12 mouse cellular contexts compared by ENCODE assay signal in genomic region chr12:15731261-15731660, GRCm38 (mm10).
DNase-seq lines count a peak whose midpoint lies in the region; ATAC-seq and TF ChIP-seq lines count a peak whose summit lies in the region.
"Had no signal": no experiment of that assay in that cellular context is flagged by ENCODE, and none has a peak within 500 bp of the region (broad histone marks: within the 10 kb centered on the region; RNA-seq: fewer than 3 reads in every experiment).

No protein-coding gene starts in this region.

- no peak for ATAC-seq in hindbrain, embryonic 12.5 days (ENCODE audit: low FRiP score)
- ATAC-seq in hindbrain, postnatal 0 days, result peak; percentile 95
- no peak for ATAC-seq in megakaryocyte-erythroid progenitor cell, adult 5-6 weeks (replicated peaks; ENCODE audit: low FRiP score, low TSS enrichment, poor library complexity, severe bottlenecking)
- ATAC-seq: inflammation-experienced regulatory T-cells, adult 6 months; Patski had no signal

- no peaks in the 10 kb centered on the region for H3K9me3 ChIP-seq in hindbrain, embryonic 10.5 days
- no peaks in the 10 kb centered on the region for H3K9me3 ChIP-seq in hindbrain, embryonic 12.5 days (replicated peaks)
- no peaks in the 10 kb centered on the region for H3K9me3 ChIP-seq in hindbrain, postnatal 0 days (ENCODE audit: low read length)
- H3K9me3 ChIP-seq: embryonic facial prominence, embryonic 12.5 days had no signal

- H3K4me2 ChIP-seq in hindbrain, embryonic 12.5 days (replicated peaks), result no peak overlapping the region
- H3K4me2 ChIP-seq in hindbrain, postnatal 0 days (ENCODE audit: low read depth, low read length), result no peak overlapping the region
- H3K4me2 ChIP-seq: embryonic facial prominence, embryonic 12.5 days had no signal

- H3K27ac ChIP-seq in hindbrain, embryonic 10.5 days, result no peak overlapping the region
- no peak overlapping the region; the same call in 1 of the 2 replicates for H3K27ac ChIP-seq in hindbrain, embryonic 12.5 days
- peak overlapping the region; percentile 54; the same call in 1 of the 2 replicates for H3K27ac ChIP-seq in hindbrain, postnatal 0 days
- H3K27ac ChIP-seq: embryonic facial prominence, embryonic 12.5 days; macrophage had no signal

- WGBS in hindbrain, embryonic 10.5 days, result 30% methylated on average over 3 of the region's 3 CpGs
- 27% methylated on average over 3 of the region's 3 CpGs for WGBS in hindbrain, embryonic 12.5 days
- WGBS in hindbrain, postnatal 0 days, result 20% methylated on average over 3 of the region's 3 CpGs

- no peak overlapping the region for H3K9ac ChIP-seq in hindbrain, embryonic 12.5 days
- H3K9ac ChIP-seq in hindbrain, postnatal 0 days (replicated peaks; ENCODE audit: low read length), result no peak overlapping the region
- H3K9ac ChIP-seq: embryonic facial prominence, embryonic 12.5 days had no signal

- H3K27me3 ChIP-seq in hindbrain, embryonic 10.5 days (ENCODE audit: insufficient read depth, poor library complexity, severe bottlenecking), result no peaks in the 10 kb centered on the region
- no peaks in the 10 kb centered on the region for H3K27me3 ChIP-seq in hindbrain, embryonic 12.5 days
- no peaks in the 10 kb centered on the region for H3K27me3 ChIP-seq in hindbrain, postnatal 0 days (ENCODE audit: insufficient read depth, low read length)
- H3K27me3 ChIP-seq: embryonic facial prominence, embryonic 12.5 days; Patski had no signal

- no peaks in the 10 kb centered on the region for H3K36me3 ChIP-seq in hindbrain, embryonic 10.5 days
- H3K36me3 ChIP-seq in hindbrain, embryonic 12.5 days, result no peaks in the 10 kb centered on the region
- no peaks in the 10 kb centered on the region for H3K36me3 ChIP-seq in hindbrain, postnatal 0 days (ENCODE audit: insufficient read depth, low read length)
- H3K36me3 ChIP-seq: embryonic facial prominence, embryonic 12.5 days had no signal

- peaks cover 8% of the 10 kb centered on the region for H3K4me1 ChIP-seq in hindbrain, embryonic 10.5 days (replicated peaks)
- peaks cover 7% of the 10 kb centered on the region for H3K4me1 ChIP-seq in hindbrain, embryonic 12.5 days
- no peaks in the 10 kb centered on the region for H3K4me1 ChIP-seq in hindbrain, postnatal 0 days (ENCODE audit: insufficient read depth, low read length)

- TF ChIP-seq CTCF in hindbrain, postnatal 0 days (IDR thresholded peaks at IDR 0.05; ENCODE audit: low read depth), result no peak

- DNase-seq in hindbrain, embryonic 10.5 days (ENCODE audit: low spot score), result peak; percentile 34
- peak; percentile 52 for DNase-seq in NIH3T3 (ENCODE audit: low read depth)
- DNase-seq in cerebellum, adult 9-10 months, result peak; percentile 32
- DNase-seq in hindbrain, postnatal 0 days (ENCODE audit: low spot score), result peak; percentile 81
- no peak for DNase-seq in spleen, postnatal 14 days (ENCODE audit: low spot score in 2 of 2)
- DNase-seq in urinary bladder, adult 18-20 months (ENCODE audit: low spot score in 2 of 2), result no peak

- no peak overlapping the region for H3K4me3 ChIP-seq in hindbrain, embryonic 10.5 days
- no peak overlapping the region for H3K4me3 ChIP-seq in hindbrain, embryonic 12.5 days
- no peak overlapping the region for H3K4me3 ChIP-seq in hindbrain, postnatal 0 days (ENCODE audit: low read length)
- H3K4me3 ChIP-seq: embryonic facial prominence, embryonic 12.5 days had no signal

Comparison
In these comparisons a context has a peak if more than half of its experiments do, and no peak if none do; other contexts are left out.
1. DNase-seq: peak in hindbrain, embryonic 10.5 days (single experiment), NIH3T3 (single experiment), cerebellum, adult 9-10 months (single experiment) and hindbrain, postnatal 0 days (single experiment); none in spleen, postnatal 14 days (0 of 2) and urinary bladder, adult 18-20 months (0 of 2).